Mouse (Mus musculus): ENCODE measurements around the gene Rbm38.

Gene Rbm38

GRCm38 (mm10) chr2:173058263-173058662 lies 38.0 kb downstream of the Rbm38 start:
- DNase-seq (ENCODE audit: low read depth, low spot score), result peak; percentile 78

DNA sequence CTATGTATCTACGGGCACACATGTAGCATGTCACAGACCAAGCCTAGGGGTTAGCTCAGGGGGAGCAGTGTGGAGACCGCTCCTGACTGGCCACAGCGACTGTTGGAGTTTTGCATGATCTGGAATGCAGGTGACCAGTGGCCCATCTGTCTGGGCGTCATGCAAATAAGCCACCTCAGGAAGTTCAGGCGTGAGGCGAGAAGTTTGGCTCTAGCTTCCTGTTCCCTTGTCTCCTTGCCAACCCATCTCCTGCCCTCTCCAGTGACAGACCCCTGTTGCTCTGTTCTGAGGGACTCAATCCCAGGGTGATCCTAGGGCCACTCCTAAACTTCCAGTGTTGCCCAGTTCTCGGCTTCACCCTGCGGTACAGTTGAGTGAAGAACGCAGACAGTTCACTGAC lies 40.2 kb downstream of the Rbm38 start:
- DNase-seq (ENCODE audit: low read depth, low spot score), result no peak

- no peak for DNase-seq (ENCODE audit: low read depth, low spot score)
Observed at GRCm38 (mm10) chr2:173061443-173062351, 41.4 kb downstream of the Rbm38 start.

- no peak for DNase-seq (ENCODE audit: low read depth, low spot score)
Observed at GRCm38 (mm10) chr2:173063219-173063618, 42.9 kb downstream of the Rbm38 start.

GRCm38 (mm10) chr2:173064864-173065263 lies 44.6 kb downstream of the Rbm38 start:
- DNase-seq (ENCODE audit: low read depth, low spot score), result no peak

DNA sequence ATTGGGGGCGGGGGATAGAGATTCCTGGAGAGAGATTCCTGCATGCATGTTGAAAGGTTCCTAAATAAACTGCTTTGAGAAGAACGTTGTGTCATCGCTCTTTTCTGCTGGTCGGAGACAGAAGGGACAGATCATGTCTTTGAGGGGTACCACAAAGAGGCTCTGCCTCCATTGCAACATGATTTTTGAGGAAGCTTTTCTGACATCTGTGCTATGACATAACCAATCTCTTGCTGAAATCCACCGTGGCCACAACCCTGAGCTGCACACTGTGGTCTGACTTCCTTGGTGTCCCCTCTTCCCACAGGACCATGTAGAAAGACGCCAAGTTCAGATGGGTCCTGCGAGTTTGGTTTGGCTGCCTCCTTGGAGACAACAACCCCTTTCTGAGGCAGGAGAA lies 52.6 kb downstream of the Rbm38 start:
- DNase-seq (ENCODE audit: low read depth, low spot score), result no peak

DNA sequence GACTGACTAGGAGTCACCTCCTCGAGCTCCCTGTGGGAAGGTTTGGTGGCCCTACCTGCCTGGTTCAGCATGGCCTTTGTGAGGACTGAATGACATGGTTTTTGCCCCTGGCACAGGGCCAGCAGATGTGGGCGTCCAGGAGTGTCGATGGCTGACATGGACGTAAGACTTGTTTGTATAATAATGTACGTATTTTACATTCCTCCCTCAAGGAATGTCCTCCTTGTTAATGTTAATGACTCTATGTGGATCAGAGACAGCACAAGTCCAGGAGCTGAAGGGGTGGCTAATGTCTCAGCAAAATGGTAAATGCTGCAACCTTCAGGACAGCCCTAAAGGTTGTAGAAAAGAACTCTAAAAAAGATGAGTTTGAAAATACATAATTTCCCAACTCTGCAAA lies 53.4 kb downstream of the Rbm38 start:
- peak; percentile 71 for DNase-seq (ENCODE audit: low read depth, low spot score)

GRCm38 (mm10) chr2:173076921-173077320 lies 56.6 kb downstream of the Rbm38 start:
- DNase-seq (ENCODE audit: low read depth, low spot score), result no peak

- no peak for DNase-seq (ENCODE audit: low read depth, low spot score)
Observed at GRCm38 (mm10) chr2:173079766-173080549, 59.7 kb downstream of the Rbm38 start.

DNA sequence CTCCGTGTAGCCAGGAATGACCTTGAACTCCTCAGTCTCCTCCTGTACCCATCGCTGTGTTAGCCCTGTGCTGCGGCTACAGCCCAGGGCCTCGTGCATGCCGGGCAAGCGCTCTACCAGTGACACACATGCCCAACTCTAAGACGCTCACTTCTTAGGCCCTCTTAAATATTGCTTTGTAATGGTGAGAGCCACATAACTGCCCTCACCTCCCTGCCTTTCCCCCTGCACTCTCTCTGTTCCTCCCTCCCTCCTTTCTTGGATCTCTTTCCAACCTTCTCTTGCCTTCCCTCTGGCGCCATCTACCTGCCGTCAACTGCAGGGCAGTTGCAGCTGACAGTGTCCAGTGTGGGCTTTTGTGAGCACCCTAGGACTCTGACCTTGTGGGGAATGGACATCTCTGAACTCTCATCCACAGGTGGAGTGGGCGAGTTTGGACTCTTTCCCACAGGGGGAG lies 60.5 kb downstream of the Rbm38 start:
- peak; percentile 78 for DNase-seq (ENCODE audit: low read depth, low spot score)

GRCm38 (mm10) chr2:173082706-173083105 lies 62.4 kb downstream of the Rbm38 start:
- no peak for DNase-seq (ENCODE audit: low read depth, low spot score)

DNA sequence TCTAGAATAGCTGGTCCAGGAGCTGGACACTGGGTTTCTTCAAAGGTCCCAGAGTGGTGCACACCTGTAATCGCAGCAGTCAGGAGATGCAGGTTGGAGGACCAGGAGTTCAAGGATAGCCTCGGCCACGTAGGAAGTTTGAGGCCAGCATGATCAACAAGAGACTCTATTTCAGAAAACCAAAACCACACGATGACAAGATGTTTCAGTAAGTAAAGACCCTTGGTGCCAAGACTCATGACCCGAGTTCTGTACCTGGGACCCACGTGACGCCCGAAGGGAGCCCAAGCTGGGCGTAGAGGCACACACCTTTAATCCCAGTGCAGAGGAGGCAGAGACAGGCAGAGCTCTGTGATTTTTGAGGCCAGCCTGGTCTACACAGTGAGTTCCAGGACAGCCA lies 62.8 kb downstream of the Rbm38 start:
- no peak for DNase-seq (ENCODE audit: low read depth, low spot score)

DNA sequence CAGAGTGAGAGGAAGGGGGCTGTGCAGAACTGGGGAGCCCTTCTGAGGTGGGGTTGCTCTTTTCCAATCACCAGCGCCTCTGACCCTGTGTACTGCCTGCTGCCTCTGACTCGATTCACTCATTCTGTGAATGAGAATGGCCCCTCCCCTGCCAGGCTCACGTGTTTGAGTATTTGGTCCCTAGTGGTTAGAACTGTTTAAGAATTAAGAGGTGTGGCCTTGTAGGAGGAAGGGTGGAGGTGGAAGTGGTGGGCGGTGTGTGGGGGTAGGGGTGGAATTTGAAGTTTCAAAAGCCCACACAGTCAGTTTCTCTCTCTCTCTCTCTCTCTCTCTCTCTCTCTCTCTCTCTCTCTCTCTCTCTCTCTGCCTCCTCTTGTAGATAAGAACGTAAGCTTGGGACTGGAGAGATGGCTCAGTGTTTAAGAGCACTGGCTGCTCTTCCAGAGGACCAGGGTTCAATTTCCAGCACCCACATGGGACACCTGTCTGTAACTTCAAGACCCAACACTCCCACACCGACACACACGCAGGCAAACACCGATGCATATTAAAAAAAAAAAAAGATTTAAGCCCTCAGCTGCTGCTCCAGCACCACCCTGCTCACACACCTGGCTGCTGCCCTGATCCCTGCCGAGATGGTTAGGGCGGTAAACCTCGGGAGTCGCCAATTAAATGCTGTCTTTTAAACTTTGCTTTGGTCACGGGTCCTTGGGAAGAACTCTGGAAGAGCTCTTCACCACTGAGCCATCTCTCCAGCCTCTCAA lies 63.6 kb downstream of the Rbm38 start:
- DNase-seq (ENCODE audit: low read depth, low spot score), result peak; percentile 97
